Comparison of ENCODE assay signal across 24 mouse cellular contexts in the genomic region with DNA sequence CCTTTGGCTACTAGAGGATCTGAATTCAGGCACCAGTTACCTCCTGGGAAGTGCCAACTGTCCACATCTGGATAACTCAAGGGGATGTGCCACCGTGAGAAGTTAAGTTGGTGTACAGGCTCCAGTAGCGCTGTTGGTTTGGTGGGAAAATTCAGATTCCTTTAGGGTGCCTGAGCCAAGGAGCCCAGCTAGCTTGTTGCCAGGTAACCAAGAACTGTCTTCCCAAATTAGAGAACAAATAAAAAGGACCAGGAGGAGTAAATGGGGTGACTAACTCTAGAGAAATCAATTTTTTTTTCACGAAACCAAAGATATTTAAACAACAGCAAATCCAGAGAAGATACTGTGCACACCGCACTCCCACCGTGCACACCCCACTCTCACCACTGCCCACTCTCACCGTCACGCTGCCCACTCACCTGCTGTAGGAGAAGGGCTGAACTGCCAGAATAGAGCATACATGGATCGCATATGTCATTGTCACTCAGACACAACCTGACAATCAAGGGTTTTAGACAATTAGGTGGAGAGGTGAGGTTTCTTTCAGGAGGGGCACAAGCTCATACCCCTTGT. TPM values are rescaled to one million over a fixed set of nuclear protein-coding genes. Genes with fewer than 3 reads are reported as not detected.
DNase-seq lines count a peak whose midpoint lies in the region; ATAC-seq and TF ChIP-seq lines count a peak whose summit lies in the region.
"Had no signal": no experiment of that assay in that cellular context is flagged by ENCODE, and none has a peak within 500 bp of the region (broad histone marks: within the 10 kb centered on the region; RNA-seq: fewer than 3 reads in every experiment).

No protein-coding gene starts in this region.

- H3K4me3 ChIP-seq in hindbrain, embryonic 10.5 days = no peak overlapping the region
- H3K4me3 ChIP-seq in hindbrain, embryonic 14.5 days (replicated peaks; ENCODE audit: low read length) = no peak overlapping the region
- H3K4me3 ChIP-seq in midbrain, embryonic 11.5 days (ENCODE audit: low read depth, low read length) = no peak overlapping the region
- no peak overlapping the region for H3K4me3 ChIP-seq in midbrain, embryonic 14.5 days (replicated peaks; ENCODE audit: low read depth, low read length)
- no peak overlapping the region for H3K4me3 ChIP-seq in left cerebral cortex, adult 2 months
- H3K4me3 ChIP-seq: embryonic facial prominence, embryonic 12.5 days; forebrain, embryonic 12.5 days; limb, embryonic 13.5 days; liver, embryonic 13.5 days had no signal

- TF ChIP-seq CTCF in left cerebral cortex, adult 2 months (IDR thresholded peaks at IDR 0.05) = no peak

- ATAC-seq in hindbrain, embryonic 14.5 days (ENCODE audit: low FRiP score) = no peak
- ATAC-seq in midbrain, embryonic 11.5 days (ENCODE audit: low FRiP score) = no peak
- no peak for ATAC-seq in midbrain, embryonic 14.5 days (ENCODE audit: low FRiP score, low TSS enrichment)
- ATAC-seq: hindbrain, embryonic 16.5 days; intestine, embryonic 16.5 days had no signal

- peaks cover 6% of the 10 kb centered on the region for H3K4me1 ChIP-seq in hindbrain, embryonic 10.5 days (replicated peaks)
- no peaks in the 10 kb centered on the region for H3K4me1 ChIP-seq in hindbrain, embryonic 14.5 days (replicated peaks; ENCODE audit: control insufficient read depth, insufficient read depth, low read length)
- H3K4me1 ChIP-seq in midbrain, embryonic 11.5 days (ENCODE audit: control insufficient read depth, insufficient read depth, low read length) = no peaks in the 10 kb centered on the region
- no peaks in the 10 kb centered on the region for H3K4me1 ChIP-seq in midbrain, embryonic 14.5 days (ENCODE audit: control insufficient read depth, insufficient read depth, low read length)
- H3K4me1 ChIP-seq: embryonic facial prominence, embryonic 12.5 days; forebrain, embryonic 12.5 days; limb, embryonic 13.5 days; liver, embryonic 13.5 days had no signal

- H3K9ac ChIP-seq in hindbrain, embryonic 14.5 days = no peak overlapping the region
- no peak overlapping the region for H3K9ac ChIP-seq in midbrain, embryonic 11.5 days (ENCODE audit: low read length)
- no peak overlapping the region for H3K9ac ChIP-seq in midbrain, embryonic 14.5 days (replicated peaks; ENCODE audit: low read length)
- H3K9ac ChIP-seq: embryonic facial prominence, embryonic 12.5 days; forebrain, embryonic 12.5 days; limb, embryonic 13.5 days; liver, embryonic 13.5 days had no signal

- no peak overlapping the region for H3K4me2 ChIP-seq in hindbrain, embryonic 14.5 days (replicated peaks)
- no peak overlapping the region for H3K4me2 ChIP-seq in midbrain, embryonic 11.5 days
- no peak overlapping the region for H3K4me2 ChIP-seq in midbrain, embryonic 14.5 days (ENCODE audit: low read length)
- H3K4me2 ChIP-seq: embryonic facial prominence, embryonic 12.5 days; forebrain, embryonic 12.5 days; limb, embryonic 13.5 days; liver, embryonic 13.5 days had no signal

- intact Hi-C loops in left cerebral cortex, adult 2 months (cut with DNase I) = no loop called here
- intact Hi-C loops in left cerebral cortex, postnatal 36 days (cut with DNase I) = no loop called here

- 88% methylated on average over 8 of the region's 8 CpGs for WGBS in hindbrain, embryonic 10.5 days
- WGBS in hindbrain, embryonic 14.5 days = 85% methylated on average over 8 of the region's 8 CpGs
- WGBS in midbrain, embryonic 11.5 days = 90% methylated on average over 8 of the region's 8 CpGs
- 86% methylated on average over 8 of the region's 8 CpGs for WGBS in midbrain, embryonic 14.5 days

- no peaks in the 10 kb centered on the region for H3K27me3 ChIP-seq in hindbrain, embryonic 10.5 days (ENCODE audit: insufficient read depth, poor library complexity, severe bottlenecking)
- H3K27me3 ChIP-seq in hindbrain, embryonic 14.5 days (ENCODE audit: control insufficient read depth, insufficient read depth, low read length) = no peaks in the 10 kb centered on the region
- no peaks in the 10 kb centered on the region for H3K27me3 ChIP-seq in midbrain, embryonic 11.5 days (ENCODE audit: control insufficient read depth, insufficient read depth, low read length)
- H3K27me3 ChIP-seq in midbrain, embryonic 14.5 days (ENCODE audit: control insufficient read depth, insufficient read depth, low read length) = no peaks in the 10 kb centered on the region
- H3K27me3 ChIP-seq: embryonic facial prominence, embryonic 12.5 days; forebrain, embryonic 12.5 days; limb, embryonic 13.5 days; liver, embryonic 13.5 days had no signal

- no peak for DNase-seq in hindbrain, embryonic 10.5 days (ENCODE audit: low spot score)
- no peak for DNase-seq in hindbrain, embryonic 14.5 days (ENCODE audit: low spot score)
- peak; percentile 47 for DNase-seq in midbrain, embryonic 11.5 days (ENCODE audit: low spot score, missing footprints)
- DNase-seq in midbrain, embryonic 14.5 days = no peak
- peak; percentile 31 to 43 for DNase-seq in left cerebral cortex, adult 2 months (ENCODE audit: extremely low spot score in 1 of 2, low spot score in 2 of 2)
- DNase-seq in left cerebral cortex, postnatal 36 days (ENCODE audit: low spot score in 2 of 2) = peak; percentile 40
- DNase-seq in adrenal gland, postnatal 36 days = no peak
- DNase-seq: adrenal gland, adult 2 months; cerebellum, adult 18-20 months; cerebellum, postnatal 25 days; gastrocnemius, postnatal 36 days; heart, postnatal 36 days; liver, embryonic 13.5 days; lung, adult 2 months; lung, postnatal 14 days; thymus, adult 2 months; thymus, postnatal 4 days had no signal

- H3K9me3 ChIP-seq in hindbrain, embryonic 10.5 days = peaks cover 14% of the 10 kb centered on the region; the same call in 1 of the 2 replicates
- H3K9me3 ChIP-seq in hindbrain, embryonic 14.5 days (ENCODE audit: control insufficient read depth, low read length) = no peaks in the 10 kb centered on the region
- no peaks in the 10 kb centered on the region for H3K9me3 ChIP-seq in midbrain, embryonic 11.5 days (ENCODE audit: control insufficient read depth, low read length)
- no peaks in the 10 kb centered on the region for H3K9me3 ChIP-seq in midbrain, embryonic 14.5 days (ENCODE audit: control insufficient read depth, low read length)
- H3K9me3 ChIP-seq: embryonic facial prominence, embryonic 12.5 days; forebrain, embryonic 12.5 days; liver, embryonic 13.5 days had no signal

- H3K36me3 ChIP-seq in hindbrain, embryonic 10.5 days = no peaks in the 10 kb centered on the region
- H3K36me3 ChIP-seq in hindbrain, embryonic 14.5 days (replicated peaks; ENCODE audit: control insufficient read depth, insufficient read depth) = no peaks in the 10 kb centered on the region
- H3K36me3 ChIP-seq in midbrain, embryonic 11.5 days (ENCODE audit: control insufficient read depth, insufficient read depth, low read length) = no peaks in the 10 kb centered on the region
- H3K36me3 ChIP-seq in midbrain, embryonic 14.5 days (ENCODE audit: control insufficient read depth, insufficient read depth, low read length) = no peaks in the 10 kb centered on the region
- H3K36me3 ChIP-seq: embryonic facial prominence, embryonic 12.5 days; forebrain, embryonic 12.5 days; limb, embryonic 13.5 days; liver, embryonic 13.5 days had no signal

- 0 out of 2 replicates have a peak overlapping the region, but pooled peaks have one; percentile 50 for H3K27ac ChIP-seq in hindbrain, embryonic 10.5 days
- no peak overlapping the region for H3K27ac ChIP-seq in hindbrain, embryonic 14.5 days
- no peak overlapping the region for H3K27ac ChIP-seq in midbrain, embryonic 11.5 days (ENCODE audit: low read depth, low read length)
- no peak overlapping the region for H3K27ac ChIP-seq in midbrain, embryonic 14.5 days (replicated peaks; ENCODE audit: low read depth, low read length)
- H3K27ac ChIP-seq in left cerebral cortex, adult 2 months = no peak overlapping the region
- H3K27ac ChIP-seq: embryonic facial prominence, embryonic 12.5 days; forebrain, embryonic 12.5 days; limb, embryonic 13.5 days; liver, embryonic 13.5 days had no signal

RNA-seq across cellular contexts. Expression of a gene that starts 45.8 kb away (rescaled TPM):
- 1.9 and 2.0 TPM in 2 replicates for polyA plus RNA-seq in hindbrain, embryonic 10.5 days (2016; fragmentation: Nextera tagmentation; extraction: Ambion mirVana)
- 7.0 and 8.0 TPM in 2 replicates for polyA plus RNA-seq in hindbrain, embryonic 14.5 days (2014; fragmentation: Nextera tagmentation; extraction: Ambion mirVana)
- 3.2 and 4.2 TPM in 2 replicates for polyA plus RNA-seq in midbrain, embryonic 11.5 days (2014; fragmentation: Nextera tagmentation; extraction: Ambion mirVana)
- 1.2 and 4.6 TPM in 2 replicates for polyA plus RNA-seq in midbrain, embryonic 14.5 days (2014; fragmentation: Nextera tagmentation; extraction: Ambion mirVana)
- 1 to 10 TPM; 4.2 to 4.6 TPM for total RNA-seq in left cerebral cortex, adult 2 months (2021)
- total RNA-seq in left cerebral cortex, postnatal 36 days (2021) = 1 to 10 TPM; 2.1 to 2.7 TPM
- total RNA-seq in adrenal gland, postnatal 36 days (2021) = under 1 TPM; 0.89 to 0.99 TPM
- total RNA-seq: megakaryocyte-erythroid progenitor cell, adult 5-6 weeks had no signal
- polyA plus RNA-seq: C2C12 had no signal

Comparison
In these comparisons a context has a peak if more than half of its experiments do, and no peak if none do; other contexts are left out.
1. DNase-seq: peak in midbrain, embryonic 11.5 days (single experiment), left cerebral cortex, adult 2 months (2 of 2) and left cerebral cortex, postnatal 36 days (2 of 2); none in hindbrain, embryonic 10.5 days (single experiment), hindbrain, embryonic 14.5 days (single experiment), midbrain, embryonic 14.5 days (single experiment) and adrenal gland, postnatal 36 days (0 of 2).